Mouse (Mus musculus) activated CD4-positive, CD25-positive, alpha-beta regulatory T cell (primary cell): ENCODE measurements around the gene Zbtb42. TPM values are rescaled to one million over a fixed set of nuclear protein-coding genes. Genes with fewer than 3 reads are reported as not detected.

Experiments used
- polyA plus RNA-seq, 2 experiments: library from polyadenylated mRNA; unstranded; fragments of 100-300 nt; shearing (Covaris generic); gene quantifications; one replicate each; pipeline ENCODE4 v1.2.1; 2017

Gene Zbtb42
- 1 to 10 TPM; 1.6 to 6.0 TPM for polyA plus RNA-seq

DNA sequence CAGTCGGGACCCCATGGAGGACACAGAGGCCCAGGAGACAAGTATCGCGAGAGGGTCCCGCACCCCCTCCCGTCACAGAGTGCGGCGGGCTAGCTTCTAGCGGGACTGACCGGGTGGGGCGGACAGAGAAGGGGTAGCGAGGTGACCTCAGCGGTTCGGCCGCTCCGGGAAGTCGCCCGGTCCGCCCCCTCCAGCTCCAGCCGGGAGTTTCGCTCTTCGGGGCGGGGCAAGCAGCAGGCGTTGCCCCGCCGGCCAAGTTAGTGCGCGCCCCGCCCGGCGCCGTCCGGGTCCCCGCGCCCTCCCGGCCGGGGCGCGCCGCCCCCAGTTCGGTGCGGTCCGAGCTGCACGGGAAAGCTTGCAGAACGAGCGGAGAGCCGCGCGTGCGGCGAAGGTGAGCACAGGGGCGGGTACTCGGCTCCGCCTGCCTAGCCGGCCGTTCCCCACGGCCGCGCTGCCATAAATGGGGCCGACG, at the start of gene Zbtb42:
Zbtb42 (plus strand) TSS at position 274 of the 472 bp plus-strand sequence.

GRCm38 (mm10) chr12:112644180-112644854, 34.3 kb upstream of the Zbtb42 start, which contains the start of gene Siva1:
Siva1 (plus strand) TSS chr12:112644679.

DNA sequence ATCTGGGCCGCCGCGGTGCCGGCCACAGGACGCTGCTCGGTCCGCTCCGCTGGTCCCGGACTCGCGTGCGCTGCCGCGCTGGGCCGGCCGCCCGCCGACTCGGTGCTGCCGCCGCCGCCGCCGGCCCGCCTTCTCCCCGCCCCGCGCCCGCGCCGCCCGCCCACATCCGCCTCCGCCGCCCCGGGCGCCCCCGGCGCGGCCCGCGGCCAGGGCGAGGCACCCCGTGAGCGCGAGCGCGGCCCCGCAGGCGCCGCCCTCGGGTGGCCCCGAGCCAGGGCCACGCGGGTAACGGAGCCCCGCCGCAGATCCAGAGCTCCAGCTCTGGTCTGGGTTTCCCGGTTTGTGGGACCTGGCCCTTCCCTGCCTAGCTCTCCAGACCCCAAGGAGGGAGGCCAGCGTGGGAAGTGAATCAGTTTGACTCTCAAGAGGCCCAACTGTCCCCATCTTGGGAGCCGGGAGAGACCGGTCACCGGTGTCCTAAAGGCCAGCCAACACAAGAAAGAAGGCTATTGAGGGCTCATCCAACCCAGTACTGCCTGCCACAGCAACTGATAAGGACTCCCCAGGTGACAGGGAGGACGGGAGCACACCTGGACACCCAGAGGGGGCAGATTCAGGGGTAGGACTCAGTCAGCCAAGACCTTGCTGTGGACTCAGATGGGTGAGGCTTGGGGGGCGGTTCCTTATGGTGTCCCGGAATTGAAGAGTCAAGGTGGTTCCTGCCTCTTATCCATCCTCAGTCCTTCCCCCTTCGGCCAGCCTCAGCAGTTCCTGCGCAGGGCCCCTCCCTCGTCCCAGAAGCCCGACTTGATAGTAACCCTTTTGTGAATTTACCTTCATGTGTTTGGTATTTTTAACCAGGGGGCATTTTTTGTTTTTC, 4.3 kb upstream of the Zbtb42 start, which contains the start of gene Akt1:
Akt1 (minus strand) TSS at position 753 of the 880 bp plus-strand sequence.

DNA sequence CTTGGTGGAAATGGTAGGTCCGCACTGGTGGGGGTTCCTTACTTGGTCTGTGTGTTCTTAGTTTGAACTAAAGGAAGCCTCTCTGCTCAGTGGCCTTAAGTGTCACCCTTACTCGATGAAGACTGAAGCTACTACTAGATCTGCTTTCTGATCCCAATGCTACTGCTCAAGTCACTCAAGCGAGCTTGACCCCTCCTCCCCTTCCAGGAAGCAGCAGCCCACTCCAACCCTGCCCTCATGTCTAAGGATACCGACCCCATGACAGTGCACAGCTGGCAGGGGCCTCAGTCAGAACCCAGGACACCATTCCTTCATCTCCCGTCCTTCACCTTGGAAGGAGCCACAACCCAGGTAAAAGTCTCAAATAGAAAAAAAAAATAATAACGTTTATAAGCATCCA, 41.6 kb downstream of the Zbtb42 start, which contains the start of gene Cep170b:
Cep170b (plus strand) TSS at position 240 of the 400 bp plus-strand sequence.

Other genes starting within 250 kb of the Zbtb42 start
- gene A530016L24Rik, start 189.4 kb upstream of the Zbtb42 start, polyA plus RNA-seq: not detected
- gene Tmem179, start 162.1 kb upstream of the Zbtb42 start, polyA plus RNA-seq: under 1 TPM in 1 of 2 experiments, not detected in 1; 0.10 TPM
- gene Inf2, start 90.0 kb upstream of the Zbtb42 start, polyA plus RNA-seq: 10 to 100 TPM; 11.5 to 12.0 TPM
- gene Adssl1, start 58.8 kb upstream of the Zbtb42 start, polyA plus RNA-seq: 1 to 10 TPM in 1 of 2 experiments, under 1 TPM in 1; 0.87 to 1.9 TPM
- gene Siva1, start 34.1 kb upstream of the Zbtb42 start, polyA plus RNA-seq: 10 to 100 TPM; 39.7 to 49.1 TPM
- 100 to 1,000 TPM; 147 to 189 TPM for gene Akt1, start 3.9 kb upstream of the Zbtb42 start, polyA plus RNA-seq
- 1 to 10 TPM; 7.2 to 9.7 TPM for gene Cep170b, start 41.6 kb downstream of the Zbtb42 start, polyA plus RNA-seq
- 10 to 100 TPM in 1 of 2 experiments, 1 to 10 TPM in 1; 3.1 to 11.5 TPM for gene Pld4, start 81.8 kb downstream of the Zbtb42 start, polyA plus RNA-seq
- gene Ahnak2, start 123.8 kb downstream of the Zbtb42 start, polyA plus RNA-seq: not detected
- under 1 TPM in 1 of 2 experiments, not detected in 1; 0.80 TPM for gene Clba1, start 130.1 kb downstream of the Zbtb42 start, polyA plus RNA-seq
- gene Cdca4, start 150.6 kb downstream of the Zbtb42 start, polyA plus RNA-seq: 10 to 100 TPM; 66.6 to 83.4 TPM
- gene Gpr132, start 189.4 kb downstream of the Zbtb42 start, polyA plus RNA-seq: 10 to 100 TPM; 29.2 to 34.1 TPM